Mouse (Mus musculus): ENCODE results near the gene Olfr1189. TPM values are rescaled to one million over a fixed set of nuclear protein-coding genes. Genes with fewer than 3 reads are reported as not detected.
"Not testable (repeated sequence)": the region's sequence is repeated elsewhere in the genome, so short reads cannot be mapped to it uniquely, and the experiment has no call there.

The Olfr1189 gene
- total RNA-seq (2021) = not detected
- long read RNA-seq, experiment 1 = 0 reads
- long read RNA-seq, experiment 2 = 0 reads

- intact Hi-C loops (cut with DNase I) = no loop called here
- no peak within 1 kb of the TSS for H3K27ac ChIP-seq
- no peak within 1 kb of the TSS for H3K4me3 ChIP-seq
- no peak for TF ChIP-seq CTCF (IDR thresholded peaks at IDR 0.05)
- no peak for DNase-seq (ENCODE audit: extremely low spot score in 1 of 2, low spot score in 2 of 2)
Measured at GRCm38 (mm10) chr2:88586154-88586553, at the start of gene Olfr1189. Gene Olfr1189 (plus strand): TSS chr2:88586454.

- Histone ChIP-seq H3K4me3 (no peak within 1 kb of the TSS), H3K27ac (no peak within 1 kb of the TSS)
- no peak for TF ChIP-seq CTCF (IDR thresholded peaks at IDR 0.05)
- intact Hi-C loops (cut with DNase I) = no loop called here
- DNase-seq (ENCODE audit: extremely low spot score in 1 of 2, low spot score in 2 of 2) = no peak
Measured at GRCm38 (mm10) chr2:88556635-88557034, 29.6 kb upstream of the Olfr1189 start, which contains the start of gene Olfr1188. Gene Olfr1188 (plus strand): TSS chr2:88556935.

- DNase-seq (ENCODE audit: extremely low spot score in 1 of 2, low spot score in 2 of 2); H3K27ac ChIP-seq; H3K4me3 ChIP-seq; intact Hi-C loops (cut with DNase I): not testable (repeated sequence)
Measured at GRCm38 (mm10) chr2:88572696-88573095, 13.6 kb upstream of the Olfr1189 start.

GRCm38 (mm10) chr2:88640242-88640641, 54.0 kb downstream of the Olfr1189 start, which contains the start of gene Olfr1191-ps1:
Gene Olfr1191-ps1 (plus strand): TSS chr2:88640542.
- DNase-seq (ENCODE audit: extremely low spot score in 1 of 2, low spot score in 2 of 2); H3K27ac ChIP-seq; H3K4me3 ChIP-seq; intact Hi-C loops (cut with DNase I): not testable (repeated sequence)

Other genes with a start within 250 kb of the Olfr1189 start
- gene Olfr1176, start 249.7 kb upstream of the Olfr1189 start, total RNA-seq (2021) = not detected
- gene Olfr1177-ps, start 240.0 kb upstream of the Olfr1189 start, total RNA-seq (2021) = not detected
- gene Olfr1178, start 199.4 kb upstream of the Olfr1189 start, total RNA-seq (2021) = not detected
- not detected for gene Olfr1179, start 180.0 kb upstream of the Olfr1189 start, total RNA-seq (2021)
- gene Olfr1180, start 167.3 kb upstream of the Olfr1189 start, total RNA-seq (2021) = not detected
- gene Olfr1181, start 160.3 kb upstream of the Olfr1189 start, total RNA-seq (2021) = not detected
- gene Gm13757, start 137.3 kb upstream of the Olfr1189 start, total RNA-seq (2021) = not detected
- gene Olfr1183, start 131.6 kb upstream of the Olfr1189 start, total RNA-seq (2021) = not detected
- not detected for gene Olfr1184, start 102.9 kb upstream of the Olfr1189 start, total RNA-seq (2021)
- gene Olfr1185-ps1, start 93.1 kb upstream of the Olfr1189 start, total RNA-seq (2021) = not detected
- not detected for gene Olfr1186, start 67.9 kb upstream of the Olfr1189 start, total RNA-seq (2021)
- not detected for gene Olfr1188, start 29.5 kb upstream of the Olfr1189 start, total RNA-seq (2021)
- gene Olfr1191-ps1, start 54.1 kb downstream of the Olfr1189 start, total RNA-seq (2021) = under 1 TPM in 1 of 2 experiments, not detected in 1; 0.05 TPM
- gene Olfr1192-ps1, start 62.1 kb downstream of the Olfr1189 start, total RNA-seq (2021) = not detected
- gene Olfr1193, start 89.2 kb downstream of the Olfr1189 start, total RNA-seq (2021) = not detected
- not detected for gene Olfr1195, start 102.7 kb downstream of the Olfr1189 start, total RNA-seq (2021)
- gene Olfr1196, start 118.1 kb downstream of the Olfr1189 start, total RNA-seq (2021) = not detected
- gene Olfr1197, start 145.9 kb downstream of the Olfr1189 start, total RNA-seq (2021) = not detected
- not detected for gene Olfr1198, start 164.9 kb downstream of the Olfr1189 start, total RNA-seq (2021)
- not detected for gene Olfr1199, start 174.0 kb downstream of the Olfr1189 start, total RNA-seq (2021)
- not detected for gene Olfr1200, start 184.0 kb downstream of the Olfr1189 start, total RNA-seq (2021)
- not detected for gene Olfr1201, start 206.6 kb downstream of the Olfr1189 start, total RNA-seq (2021)
- gene Olfr1202, start 228.0 kb downstream of the Olfr1189 start, total RNA-seq (2021) = not detected
- gene Olfr1205, start 243.3 kb downstream of the Olfr1189 start, total RNA-seq (2021) = not detected

Measured in left cerebral cortex, adult 2 months (tissue).